Mouse (Mus musculus) embryonic facial prominence, embryonic 15.5 days (tissue): ENCODE data around the gene Paqr9. TPM values are rescaled to one million over a fixed set of nuclear protein-coding genes. Genes with fewer than 3 reads are reported as not detected.
A peak's percentile ranks its signal among the peaks of the same experiment; 100 is the strongest.
"Not testable (repeated sequence)": the region's sequence is repeated elsewhere in the genome, so short reads cannot be mapped to it uniquely, and the experiment has no call there.

ENCODE experiments used
- ATAC-seq: fragments of 200-750 bp; cut with Nextera tagmentation; 2 replicates; pipeline ENCODE4 v1.8.0; 2017; ENCODE audit warnings: low read depth, moderate TSS enrichment; ENCODE audit not compliant: insufficient number of reproducible peaks, low FRiP score, low TSS enrichment
- H3K27ac ChIP-seq: fragments of 300-500 bp; sonication (generic); replicated peaks from 2 replicates; pipeline ENCODE4 v1.5.1; 2015; ENCODE audit warnings: mild to moderate bottlenecking, inconsistent platforms
- H3K27me3 ChIP-seq: fragments of 300-500 bp; sonication (generic); 2 replicates; pipeline ENCODE4 v1.6.1; 2015; ENCODE audit warnings: inconsistent platforms
- H3K36me3 ChIP-seq: fragments of 300-500 bp; sonication (generic); 2 replicates; pipeline ENCODE4 v1.6.1; 2015; ENCODE audit warnings: mild to moderate bottlenecking, inconsistent platforms
- H3K4me1 ChIP-seq: fragments of 300-500 bp; sonication (generic); 2 replicates; pipeline ENCODE4 v1.6.1; 2015; ENCODE audit warnings: inconsistent platforms
- H3K4me2 ChIP-seq: fragments of 300-500 bp; sonication (generic); replicated peaks from 2 replicates; pipeline ENCODE4 v1.6.1; 2015; ENCODE audit warnings: mild to moderate bottlenecking, inconsistent platforms
- H3K4me3 ChIP-seq: fragments of 300-500 bp; sonication (generic); replicated peaks from 2 replicates; pipeline ENCODE4 v1.5.1; 2015; ENCODE audit warnings: mild to moderate bottlenecking, inconsistent platforms
- H3K9ac ChIP-seq: fragments of 300-500 bp; sonication (generic); 2 replicates; pipeline ENCODE4 v1.6.1; 2015; ENCODE audit warnings: inconsistent platforms
- H3K9me3 ChIP-seq: fragments of 300-500 bp; sonication (generic); replicated peaks from 2 replicates; pipeline ENCODE4 v1.6.1; 2016; ENCODE audit warnings: inconsistent platforms
- WGBS: fragments of 180-500 bp; shearing (Covaris S2); methylation state at CpG from one replicate; pipeline ENCODE4 v1.1.7; 2015; 5-methylcytosine and 5-hydroxymethylcytosine counted together
- polyA plus RNA-seq: library from polyadenylated mRNA; unstranded; fragments of >200 nt; fragmentation: Nextera tagmentation; extraction: Ambion mirVana; gene quantifications from 2 replicates; pipeline ENCODE4 v1.2.1, GENCODE M21; 2015

Gene Paqr9
- 0.23 and 0.24 TPM in 2 replicates for polyA plus RNA-seq

- under 1% methylated on average over 81 of the region's 118 CpGs for WGBS
- Histone ChIP-seq H3K4me3 (peak within 1 kb of the TSS; percentile 65), H3K36me3 (no peaks in the 10 kb centered on the region), H3K27ac (no peak within 1 kb of the TSS), H3K9me3 (no peaks in the 10 kb centered on the region), H3K9ac (peak within 1 kb of the TSS; percentile 7; the same call in 1 of the 2 replicates), H3K27me3 (peaks cover 74% of the 10 kb centered on the region), H3K4me1 (peaks cover 13% of the 10 kb centered on the region), H3K4me2 (peak within 1 kb of the TSS; percentile 95)
- ATAC-seq, result peak; percentile 44
Measured at GRCm38 (mm10) chr9:95559059-95559935, at the start of gene Paqr9. Gene Paqr9 (plus strand): TSS chr9:95559657.

- ATAC-seq, result no peak
- H3K4me1 ChIP-seq, result peaks cover 19% of the 10 kb centered on the region
- peak overlapping the region; percentile 88 for H3K27ac ChIP-seq
- no peaks in the 10 kb centered on the region for H3K9me3 ChIP-seq
- H3K9ac ChIP-seq, result peak overlapping the region; percentile 94
- H3K27me3 ChIP-seq, result no peaks in the 10 kb centered on the region
- peak overlapping the region; percentile 79 for H3K4me2 ChIP-seq
- WGBS, result 6% methylated on average over 21 of the region's 21 CpGs
- peak overlapping the region; percentile 98 for H3K4me3 ChIP-seq
- peaks cover 5% of the 10 kb centered on the region; the same call in 1 of the 2 replicates for H3K36me3 ChIP-seq
Measured at GRCm38 (mm10) chr9:95510693-95511404, 48.6 kb upstream of the Paqr9 start.

- Histone ChIP-seq H3K36me3 (peaks cover 5% of the 10 kb centered on the region; the same call in 1 of the 2 replicates), H3K27me3 (no peaks in the 10 kb centered on the region), H3K27ac (peak within 1 kb of the TSS; percentile 92), H3K4me3 (peak within 1 kb of the TSS; percentile 98), H3K9me3 (no peaks in the 10 kb centered on the region), H3K4me1 (peaks cover 19% of the 10 kb centered on the region), H3K4me2 (peak within 1 kb of the TSS; percentile 79), H3K9ac (peak within 1 kb of the TSS; percentile 94)
- peak; percentile 94 for ATAC-seq
- under 1% methylated on average over 74 of the region's 74 CpGs for WGBS
Measured at GRCm38 (mm10) chr9:95511472-95512330, 47.8 kb upstream of the Paqr9 start, which contains the start of gene U2surp. Gene U2surp (minus strand): TSS chr9:95511996.

- peak overlapping the region; percentile 69 for H3K4me2 ChIP-seq
- peak; percentile 45; the same call in 1 of the 2 replicates for ATAC-seq
- peak overlapping the region; percentile 98 for H3K4me3 ChIP-seq
- no peaks in the 10 kb centered on the region for H3K9me3 ChIP-seq
- H3K36me3 ChIP-seq, result peaks cover 5% of the 10 kb centered on the region; the same call in 1 of the 2 replicates
- peaks cover 19% of the 10 kb centered on the region for H3K4me1 ChIP-seq
- no peaks in the 10 kb centered on the region for H3K27me3 ChIP-seq
- peak overlapping the region; percentile 57 for H3K9ac ChIP-seq
- H3K27ac ChIP-seq, result peak overlapping the region; percentile 92
- WGBS, result 17% methylated on average over 15 of the region's 15 CpGs
Measured at GRCm38 (mm10) chr9:95512331-95513030, 47.0 kb upstream of the Paqr9 start.

GRCm38 (mm10) chr9:95513776-95514175 is 45.7 kb upstream of the Paqr9 start:
- Histone ChIP-seq H3K9me3 (no peaks in the 10 kb centered on the region), H3K4me2 (no peak overlapping the region), H3K27ac (no peak overlapping the region), H3K27me3 (no peaks in the 10 kb centered on the region), H3K36me3 (no peaks in the 10 kb centered on the region), H3K9ac (no peak overlapping the region), H3K4me1 (peaks cover 19% of the 10 kb centered on the region), H3K4me3 (no peak overlapping the region)
- 92% methylated on average over 2 of the region's 2 CpGs for WGBS
- ATAC-seq, result no peak

- not testable (repeated sequence) for H3K27me3 ChIP-seq, ATAC-seq, H3K9me3 ChIP-seq, H3K36me3 ChIP-seq, H3K9ac ChIP-seq, H3K27ac ChIP-seq, H3K4me3 ChIP-seq, H3K4me2 ChIP-seq
- peaks cover 19% of the 10 kb centered on the region for H3K4me1 ChIP-seq
- WGBS, result 79% methylated on average over 3 of the region's 3 CpGs
Measured at GRCm38 (mm10) chr9:95514361-95514760, 45.1 kb upstream of the Paqr9 start.

- Histone ChIP-seq H3K9ac (no peak overlapping the region), H3K4me2 (no peak overlapping the region), H3K9me3 (no peaks in the 10 kb centered on the region), H3K27me3 (no peaks in the 10 kb centered on the region; the same call in 1 of the 2 replicates), H3K36me3 (no peaks in the 10 kb centered on the region), H3K4me1 (no peaks in the 10 kb centered on the region), H3K27ac (no peak overlapping the region), H3K4me3 (no peak overlapping the region)
- WGBS, result 77% methylated on average over 5 of the region's 5 CpGs
- ATAC-seq, result no peak
Measured at GRCm38 (mm10) chr9:95520563-95520962, 38.9 kb upstream of the Paqr9 start.

GRCm38 (mm10) chr9:95521031-95521430 is 38.4 kb upstream of the Paqr9 start:
- Histone ChIP-seq H3K27me3 (no peaks in the 10 kb centered on the region; the same call in 1 of the 2 replicates), H3K27ac (no peak overlapping the region)
- no peak for ATAC-seq

GRCm38 (mm10) chr9:95521566-95521965 is 37.9 kb upstream of the Paqr9 start:
- no peak for ATAC-seq
- Histone ChIP-seq H3K27me3 (no peaks in the 10 kb centered on the region; the same call in 1 of the 2 replicates), H3K9ac (no peak overlapping the region), H3K4me1 (no peaks in the 10 kb centered on the region), H3K4me2 (no peak overlapping the region), H3K4me3 (no peak overlapping the region), H3K9me3 (no peaks in the 10 kb centered on the region), H3K27ac (no peak overlapping the region), H3K36me3 (no peaks in the 10 kb centered on the region)
- WGBS, result 33% methylated on average over 10 of the region's 10 CpGs

More at GRCm38 (mm10) chr9:95521031-95521430, 38.4 kb upstream of the Paqr9 start:
- Histone ChIP-seq H3K36me3 (no peaks in the 10 kb centered on the region), H3K4me1 (no peaks in the 10 kb centered on the region), H3K4me3 (no peak overlapping the region), H3K4me2 (no peak overlapping the region), H3K9ac (no peak overlapping the region), H3K9me3 (no peaks in the 10 kb centered on the region)
- 90% methylated on average over 8 of the region's 8 CpGs for WGBS

- Histone ChIP-seq H3K36me3 (no peaks in the 10 kb centered on the region), H3K4me3 (no peak overlapping the region), H3K9me3 (no peaks in the 10 kb centered on the region), H3K4me1 (no peaks in the 10 kb centered on the region), H3K9ac (no peak overlapping the region), H3K27me3 (no peaks in the 10 kb centered on the region; the same call in 1 of the 2 replicates), H3K4me2 (no peak overlapping the region), H3K27ac (no peak overlapping the region)
- ATAC-seq, result no peak
- 89% methylated on average over 2 of the region's 2 CpGs for WGBS
Measured at GRCm38 (mm10) chr9:95522561-95522960, 36.9 kb upstream of the Paqr9 start.
